In the genomic region with DNA sequence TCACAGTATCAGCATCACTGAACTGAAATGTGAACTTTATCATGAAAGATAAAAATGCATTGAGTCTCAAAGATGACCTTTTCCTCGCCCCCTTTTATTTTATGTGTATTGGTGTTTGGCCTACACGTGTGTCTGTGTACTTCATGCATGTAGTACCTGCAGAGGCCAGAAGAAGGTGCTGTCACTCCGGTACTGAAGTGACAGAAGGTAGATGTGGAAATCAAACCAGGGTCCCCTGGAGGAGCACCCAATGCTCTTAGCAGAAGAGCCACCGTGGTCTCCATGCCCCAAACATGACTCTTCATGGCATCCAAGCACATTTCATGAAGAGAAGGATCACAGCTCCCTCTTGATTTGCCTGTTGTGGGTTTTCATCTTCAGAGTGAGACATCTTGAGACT, we compare ENCODE assay signal across 1 mouse cellular context.
TF ChIP-seq lines count a peak whose summit lies in the region.

No protein-coding gene starts in this region.

TF ChIP-seq in MEL, 35 proteins besides CTCF, POLR2A, EP300 and RAD21:
- no peak for TF ChIP-seq JUND (IDR thresholded peaks at IDR 0.05; ENCODE audit: low read depth, low read length)
- TF ChIP-seq SMC3 (IDR thresholded peaks at IDR 0.05; ENCODE audit: low read depth, low read length): peak; percentile 29
